Comparison of ENCODE assay signal across 24 mouse cellular contexts in genomic region chr7:102228049-102228670, GRCm38 (mm10). TPM values are rescaled to one million over a fixed set of nuclear protein-coding genes. Genes with fewer than 3 reads are reported as not detected.
DNase-seq lines count a peak whose midpoint lies in the region; ATAC-seq and TF ChIP-seq lines count a peak whose summit lies in the region.
"Had no signal": no experiment of that assay in that cellular context is flagged by ENCODE, and none has a peak within 500 bp of the region (broad histone marks: within the 10 kb centered on the region; RNA-seq: fewer than 3 reads in every experiment).

No protein-coding gene starts in this region.

- H3K27me3 ChIP-seq in lung, postnatal 0 days (replicated peaks; ENCODE audit: insufficient read depth, low read length), result no peaks in the 10 kb centered on the region
- H3K27me3 ChIP-seq: CH12.LX; embryonic facial prominence, embryonic 12.5 days; forebrain, embryonic 13.5 days; forebrain, embryonic 15.5 days; Patski had no signal

- DNase-seq in heart, adult 11 months, result peak; percentile 78
- DNase-seq in heart, adult 9 months (ENCODE audit: low spot score in 2 of 2), result no peak
- DNase-seq in lung, postnatal 0 days (ENCODE audit: low spot score), result peak; percentile 69
- no peak for DNase-seq in lung, postnatal 14 days
- DNase-seq in right cerebral cortex, postnatal 25 days, result peak; percentile 1
- no peak for DNase-seq in right cerebral cortex, postnatal 10 days (ENCODE audit: low spot score in 2 of 2)
- DNase-seq: adrenal gland, adult 8-10 months; adrenal gland, postnatal 14 days; adrenal gland, postnatal 36 days; B cell, adult 2 months; cerebellum, adult 11-12 months; cerebellum, adult 2 months; cerebellum, adult 9-10 months; cerebellum, postnatal 10 days; cerebellum, postnatal 25 days had no signal

- no peak overlapping the region for H3K9ac ChIP-seq in lung, postnatal 0 days (replicated peaks; ENCODE audit: low read depth)
- H3K9ac ChIP-seq: embryonic facial prominence, embryonic 12.5 days; forebrain, embryonic 13.5 days; forebrain, embryonic 15.5 days had no signal

- peaks cover 9% of the 10 kb centered on the region; the same call in 1 of the 2 replicates for H3K4me1 ChIP-seq in lung, postnatal 0 days (ENCODE audit: insufficient read depth, low read depth, low read length)
- H3K4me1 ChIP-seq: embryonic facial prominence, embryonic 12.5 days had no signal

- no peak overlapping the region for H3K4me2 ChIP-seq in lung, postnatal 0 days (replicated peaks; ENCODE audit: low read depth, low read length)
- H3K4me2 ChIP-seq: embryonic facial prominence, embryonic 12.5 days; forebrain, embryonic 13.5 days; forebrain, embryonic 15.5 days had no signal

- 50% methylated on average over 4 of the region's 4 CpGs for WGBS in lung, postnatal 0 days

- H3K4me3 ChIP-seq in lung, postnatal 0 days (ENCODE audit: low read depth, low read length), result no peak overlapping the region
- H3K4me3 ChIP-seq: embryonic facial prominence, embryonic 10.5 days; embryonic facial prominence, embryonic 12.5 days; forebrain, embryonic 13.5 days; forebrain, embryonic 15.5 days had no signal

- TF ChIP-seq EP300 in lung, postnatal 0 days (IDR thresholded peaks at IDR 0.05), result peak; percentile 72

- no peak for TF ChIP-seq CTCF in lung, postnatal 0 days (IDR thresholded peaks at IDR 0.05)

- H3K9me3 ChIP-seq in lung, postnatal 0 days (ENCODE audit: low read length), result no peaks in the 10 kb centered on the region
- H3K9me3 ChIP-seq: embryonic facial prominence, embryonic 12.5 days; forebrain, embryonic 13.5 days; forebrain, embryonic 15.5 days; G1E had no signal

- peak; percentile 71 for ATAC-seq in lung, postnatal 0 days
- ATAC-seq: activated CD4-positive, CD25-positive, alpha-beta regulatory T cell, adult 4 months; CD4-positive, CD25-positive, alpha-beta regulatory T cell, adult 4 months; forebrain, embryonic 13.5 days; forebrain, embryonic 15.5 days; Patski had no signal

- no peak overlapping the region for H3K27ac ChIP-seq in lung, postnatal 0 days (ENCODE audit: low read length)
- H3K27ac ChIP-seq: embryonic facial prominence, embryonic 10.5 days; embryonic facial prominence, embryonic 12.5 days; forebrain, embryonic 13.5 days; forebrain, embryonic 15.5 days had no signal

- H3K36me3 ChIP-seq in lung, postnatal 0 days (ENCODE audit: insufficient read depth, low read length), result no peaks in the 10 kb centered on the region
- H3K36me3 ChIP-seq: forebrain, embryonic 15.5 days had no signal

RNA-seq across cellular contexts. Expression of gene Pgap2, which starts 18.2 kb away (rescaled TPM):
- 109 and 137 TPM in 2 replicates for polyA plus RNA-seq in lung, postnatal 0 days (2015; fragmentation: Nextera tagmentation; extraction: Ambion mirVana)

RNA-seq across cellular contexts. Expression of gene Nup98, which starts 18.2 kb away (rescaled TPM):
- 15.5 and 17.0 TPM in 2 replicates for polyA plus RNA-seq in lung, postnatal 0 days (2015; fragmentation: Nextera tagmentation; extraction: Ambion mirVana)

RNA-seq across cellular contexts. Expression of gene Rhog, which starts 27.7 kb away (rescaled TPM):
- polyA plus RNA-seq in lung, postnatal 0 days (2015; fragmentation: Nextera tagmentation; extraction: Ambion mirVana), result 133 and 141 TPM in 2 replicates

RNA-seq across cellular contexts. Expression of gene Stim1, which starts 39.4 kb away (rescaled TPM):
- polyA plus RNA-seq in lung, postnatal 0 days (2015; fragmentation: Nextera tagmentation; extraction: Ambion mirVana), result 18.6 and 19.1 TPM in 2 replicates

Comparison
In these comparisons a context has a peak if more than half of its experiments do, and no peak if none do; other contexts are left out.
1. DNase-seq: peak in heart, adult 11 months (single experiment), lung, postnatal 0 days (single experiment) and right cerebral cortex, postnatal 25 days (single experiment); none in heart, adult 9 months (0 of 2), lung, postnatal 14 days (single experiment) and right cerebral cortex, postnatal 10 days (0 of 2).